Mouse (Mus musculus) gastrocnemius, postnatal 14 days (tissue): ENCODE measurements at regions not wholly inside any gene's neighbourhood (a gene's known extent, or its start where the extent isn't known, plus 50 kb on each side); places are given as distances from the start of the nearest gene placed in this dataset.
"Not testable (repeated sequence)": the region's sequence is repeated elsewhere in the genome, so short reads cannot be mapped to it uniquely, and the experiment has no call there.

Experiments
- DNase-seq: peaks from one replicate; pipeline ENCODE4 v3.0.0; 2021; ENCODE audit warnings: mixed read lengths
- intact Hi-C: fragments of 180-260 bp; cut with DNase I; formaldehyde crosslinking; loops from one replicate; pipeline ENCODE4 v1.15.1; 2025; ENCODE audit warnings: low total_unique reads

GRCm38 (mm10) chr2:166446536-166446935, 267.1 kb downstream of the Prex1 start:
- intact Hi-C loops, result loop anchor here (10.0 kb wide), 1 partner anchor 342 kb away; no protein-coding TSS in a partner anchor
- DNase-seq, result no peak

GRCm38 (mm10) chr2:166445824-166446223, 267.8 kb downstream of the Prex1 start:
- DNase-seq, result not testable (repeated sequence)
- intact Hi-C loops, result loop anchor here (10.0 kb wide), 1 partner anchor 341 kb away; no protein-coding TSS in a partner anchor

- intact Hi-C loops, result loop anchor here (10.0 kb wide), 1 partner anchor 338 kb away; no protein-coding TSS in a partner anchor
- peak; percentile 26 for DNase-seq
Observed at GRCm38 (mm10) chr2:166442997-166443396, 270.6 kb downstream of the Prex1 start.

GRCm38 (mm10) chr2:166439847-166440775, 273.5 kb downstream of the Prex1 start:
- intact Hi-C loops, result loop anchor here (10.0 kb wide), 1 partner anchor 335 kb away; no protein-coding TSS in a partner anchor
- DNase-seq, result no peak

- DNase-seq, result no peak
- intact Hi-C loops, result no loop called here
Observed at GRCm38 (mm10) chr2:166438207-166438606, 275.4 kb downstream of the Prex1 start.

GRCm38 (mm10) chr2:166434554-166434953, 279.1 kb downstream of the Prex1 start:
- intact Hi-C loops, result no loop called here
- no peak for DNase-seq

- intact Hi-C loops, result no loop called here
- peak; percentile 67 for DNase-seq
Observed at GRCm38 (mm10) chr2:166433655-166434333, 278.3 kb upstream of the Sulf2 start.

GRCm38 (mm10) chr2:166432948-166433654, 277.6 kb upstream of the Sulf2 start:
- intact Hi-C loops, result no loop called here

GRCm38 (mm10) chr2:166432531-166432930, 277.1 kb upstream of the Sulf2 start:
- DNase-seq, result no peak
- intact Hi-C loops, result no loop called here

More at GRCm38 (mm10) chr2:166432948-166433654, 277.6 kb upstream of the Sulf2 start:
- no peak for DNase-seq

GRCm38 (mm10) chr2:166429918-166430317, 274.5 kb upstream of the Sulf2 start:
- intact Hi-C loops, result no loop called here
- DNase-seq, result peak; percentile 38

- DNase-seq, result no peak
- intact Hi-C loops, result no loop called here
Observed at GRCm38 (mm10) chr2:166429494-166429893, 274.0 kb upstream of the Sulf2 start.

GRCm38 (mm10) chr2:166427390-166427789, 271.9 kb upstream of the Sulf2 start:
- intact Hi-C loops, result no loop called here
- no peak for DNase-seq

GRCm38 (mm10) chr2:166426960-166427359, 271.5 kb upstream of the Sulf2 start:
- intact Hi-C loops, result no loop called here
- peak; percentile 57 for DNase-seq

GRCm38 (mm10) chr2:166426457-166426856, 271.0 kb upstream of the Sulf2 start:
- DNase-seq, result no peak
- intact Hi-C loops, result no loop called here

- no peak for DNase-seq
- intact Hi-C loops, result no loop called here
Observed at GRCm38 (mm10) chr2:166425141-166425540, 269.7 kb upstream of the Sulf2 start.

GRCm38 (mm10) chr2:166423132-166423660, 267.7 kb upstream of the Sulf2 start:
- no peak for DNase-seq
- intact Hi-C loops, result no loop called here

GRCm38 (mm10) chr2:166420275-166420674, 264.8 kb upstream of the Sulf2 start:
- intact Hi-C loops, result no loop called here
- DNase-seq, result no peak

- intact Hi-C loops, result no loop called here
- no peak for DNase-seq
Observed at GRCm38 (mm10) chr2:166419271-166419670, 263.8 kb upstream of the Sulf2 start.

GRCm38 (mm10) chr2:166418279-166418678, 262.8 kb upstream of the Sulf2 start:
- intact Hi-C loops, result no loop called here
- no peak for DNase-seq

GRCm38 (mm10) chr2:166417628-166418027, 262.2 kb upstream of the Sulf2 start:
- intact Hi-C loops, result no loop called here
- DNase-seq, result no peak
